Mouse (Mus musculus) granulocyte monocyte progenitor cell, adult 5-6 weeks (primary cell): ENCODE data around the gene Knstrn. TPM values are rescaled to one million over a fixed set of nuclear protein-coding genes. Genes with fewer than 3 reads are reported as not detected.

Experiments
- ATAC-seq: replicated peaks from 2 replicates; pipeline ENCODE4 v1.8.0; 2016; ENCODE audit warnings: mild to moderate bottlenecking, moderate TSS enrichment, inconsistent platforms; ENCODE audit not compliant: poor library complexity, severe bottlenecking
- total RNA-seq, 2 experiments: library from RNA; stranded (forward) in 1 of 2; stranded (reverse) in 1 of 2; fragments of 200-712, 200-1000 nt in 1 of 2; fragments of >200 nt in 1 of 2; fragmentation: Nextera tagmentation in 1 of 2; gene quantifications; 2 replicates each; pipeline ENCODE4 v1.2.3; 2014 to 2017

Gene Knstrn
- total RNA-seq, 2 experiments from 2014 or later, result 57.9 to 190 TPM

GRCm38 (mm10) chr2:118846246-118846645, 32.4 kb downstream of the Knstrn start:
- peak; percentile 33; the same call in 1 of the 2 replicates for ATAC-seq

GRCm38 (mm10) chr2:118851756-118852155, 38.0 kb downstream of the Knstrn start:
- ATAC-seq, result no peak

- ATAC-seq, result peak; percentile 98
These were observed 47.9 kb downstream of the Knstrn start, which contains the start of gene Ivd for GRCm38 (mm10) chr2:118861454-118862339. Ivd (plus strand) TSS chr2:118861954.

- no peak for ATAC-seq
These were observed 48.5 kb downstream of the Knstrn start for GRCm38 (mm10) chr2:118862340-118862675.

GRCm38 (mm10) chr2:118870601-118871000, 56.8 kb downstream of the Knstrn start:
- no peak for ATAC-seq

GRCm38 (mm10) chr2:118871032-118871431, 57.2 kb downstream of the Knstrn start:
- no peak for ATAC-seq

- no peak for ATAC-seq
These were observed 59.2 kb downstream of the Knstrn start for GRCm38 (mm10) chr2:118873018-118873417.

GRCm38 (mm10) chr2:118873890-118874430, 60.2 kb downstream of the Knstrn start:
- no peak for ATAC-seq

GRCm38 (mm10) chr2:118875316-118875715, 61.5 kb downstream of the Knstrn start:
- no peak for ATAC-seq

- no peak for ATAC-seq
These were observed 62.6 kb downstream of the Knstrn start for GRCm38 (mm10) chr2:118876453-118876852.

- ATAC-seq, result no peak
These were observed 67.2 kb downstream of the Knstrn start for GRCm38 (mm10) chr2:118881019-118881418.

GRCm38 (mm10) chr2:118881956-118882355, 68.2 kb downstream of the Knstrn start:
- no peak for ATAC-seq

GRCm38 (mm10) chr2:118882840-118883679, 69.3 kb downstream of the Knstrn start:
- peak; percentile 86 for ATAC-seq

- no peak for ATAC-seq
These were observed 73.6 kb downstream of the Knstrn start for GRCm38 (mm10) chr2:118887440-118887839.

GRCm38 (mm10) chr2:118887845-118888548, 74.2 kb downstream of the Knstrn start:
- ATAC-seq, result no peak

- ATAC-seq, result no peak
These were observed 77.4 kb downstream of the Knstrn start for GRCm38 (mm10) chr2:118891173-118891572.

- ATAC-seq, result peak; percentile 28
These were observed 82.4 kb downstream of the Knstrn start for GRCm38 (mm10) chr2:118895990-118896913.

- no peak for ATAC-seq
These were observed 83.1 kb downstream of the Knstrn start for GRCm38 (mm10) chr2:118896914-118897291.

- ATAC-seq, result no peak
These were observed 83.6 kb downstream of the Knstrn start for GRCm38 (mm10) chr2:118897392-118897791.
